Mouse (Mus musculus) forebrain, postnatal 0 days (tissue): ENCODE results near the gene Gm40460. TPM values are rescaled to one million over a fixed set of nuclear protein-coding genes. Genes with fewer than 3 reads are reported as not detected.
"Not testable (repeated sequence)": the region's sequence is repeated elsewhere in the genome, so short reads cannot be mapped to it uniquely, and the experiment has no call there.

ENCODE experiments used
- ATAC-seq: fragments of 200-750 bp; cut with Nextera tagmentation; 2 replicates; pipeline ENCODE4 v1.8.0; 2017; ENCODE audit warnings: mild to moderate bottlenecking, moderate library complexity
- DNase-seq: peaks from one replicate; pipeline ENCODE4 v3.0.0-alpha.2; 2015
- H3K27ac ChIP-seq: fragments of 300-500 bp; sonication (generic); 2 replicates; pipeline ENCODE4 v1.5.1; 2014; ENCODE audit warnings: low read depth, mild to moderate bottlenecking, antibody characterized with exemption, low read length, moderate library complexity, mixed read lengths
- H3K27me3 ChIP-seq: fragments of 300-500 bp; sonication (generic); 2 replicates; pipeline ENCODE4 v1.6.1; 2014; ENCODE audit warnings: mild to moderate bottlenecking, low read length, mixed read lengths; ENCODE audit not compliant: insufficient read depth
- H3K36me3 ChIP-seq: fragments of 300-500 bp; sonication (generic); 2 replicates; pipeline ENCODE4 v1.6.1; 2014; ENCODE audit warnings: mild to moderate bottlenecking, moderate library complexity; ENCODE audit not compliant: insufficient read depth
- H3K4me1 ChIP-seq: fragments of 300-500 bp; sonication (generic); 2 replicates; pipeline ENCODE4 v1.6.1; 2014; ENCODE audit warnings: antibody characterized with exemption; ENCODE audit not compliant: insufficient read depth
- H3K4me2 ChIP-seq: fragments of 300-500 bp; sonication (generic); 2 replicates; pipeline ENCODE4 v1.6.1; 2014; ENCODE audit warnings: low read depth, mild to moderate bottlenecking, moderate library complexity
- H3K4me3 ChIP-seq: fragments of 300-500 bp; sonication (generic); 2 replicates; pipeline ENCODE4 v1.5.1; 2014; ENCODE audit warnings: low read depth, low read length, mixed read lengths
- H3K9ac ChIP-seq: fragments of 300-500 bp; sonication (generic); 2 replicates; pipeline ENCODE4 v1.6.1; 2014; ENCODE audit warnings: mild to moderate bottlenecking
- H3K9me3 ChIP-seq: fragments of 300-500 bp; sonication (generic); 2 replicates; pipeline ENCODE4 v1.6.1; 2016; ENCODE audit warnings: low read length
- CTCF ChIP-seq: sonication (generic); IDR thresholded peaks from 2 replicates; pipeline ENCODE4 v1.5.1; 2016; ENCODE audit warnings: antibody characterized with exemption, control low read depth, low read depth
- WGBS: fragments of 180-500 bp; shearing (Covaris S2); extraction: QIAGEN DNeasy Blood & Tissue Kit; methylation state at CpG from one replicate; pipeline ENCODE4 v1.1.7; 2014; 5-methylcytosine and 5-hydroxymethylcytosine counted together
- polyA plus RNA-seq: library from polyadenylated mRNA; unstranded; fragments of >200 nt; fragmentation: Nextera tagmentation; extraction: Ambion mirVana; gene quantifications from 2 replicates; pipeline ENCODE4 v1.2.1, GENCODE M21; 2015
- total RNA-seq: library from RNA; depleted of rRNA; stranded (reverse); fragments of >200 nt; gene quantifications from 2 replicates; pipeline ENCODE4 v1.2.3, GENCODE M21; 2014

The Gm40460 gene
- total and polyA plus RNA-seq, 2 experiments from 2014 or later = not detected

DNA sequence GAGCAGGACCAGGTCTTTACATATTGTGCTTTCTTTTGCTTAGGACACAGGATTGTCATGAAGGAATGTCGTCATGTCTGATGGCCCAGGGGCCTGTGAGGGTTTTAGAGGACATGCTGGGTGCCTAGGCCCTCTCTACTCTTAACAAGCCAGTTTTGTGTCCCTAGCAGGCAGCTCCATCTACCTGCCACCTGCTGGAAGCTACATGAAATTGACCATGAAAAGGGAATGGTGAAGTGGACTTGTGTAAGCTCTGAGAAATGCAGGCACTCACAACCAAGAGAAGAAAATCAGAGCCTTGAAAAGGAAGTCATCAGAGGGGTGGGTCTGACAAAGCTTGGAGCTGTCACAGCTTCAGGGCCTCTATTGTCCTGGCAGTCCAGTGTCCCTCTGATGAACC lies 38.4 kb upstream of the Gm40460 start:
- H3K27ac ChIP-seq, H3K9me3 ChIP-seq, H3K36me3 ChIP-seq, DNase-seq, H3K27me3 ChIP-seq, H3K4me3 ChIP-seq, H3K9ac ChIP-seq, H3K4me1 ChIP-seq, H3K4me2 ChIP-seq, ATAC-seq: not testable (repeated sequence)
- TF ChIP-seq CTCF = 0 out of 2 replicates have a peak, but pooled peaks have one; percentile 24
- WGBS = 71% methylated on average over 1 of the region's 1 CpGs

DNA sequence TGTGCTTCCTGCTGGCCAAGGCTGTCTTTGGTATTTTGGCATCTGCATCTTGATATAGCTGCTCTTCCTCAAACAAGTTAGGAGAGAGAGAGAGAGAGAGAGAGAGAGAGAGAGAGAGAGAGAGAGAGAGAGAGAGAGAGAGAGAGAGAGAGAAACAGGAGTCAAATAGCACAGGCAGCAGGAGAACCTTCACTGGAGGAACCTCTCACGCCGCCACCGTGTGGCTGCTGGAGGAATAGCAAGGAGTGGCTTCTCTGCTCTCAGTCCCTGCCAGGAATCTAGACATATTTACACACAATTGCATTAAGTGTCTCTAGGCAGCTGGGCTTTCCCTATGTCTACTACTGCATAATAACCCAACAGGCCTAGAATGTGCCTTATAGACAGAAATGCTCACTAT lies 37.3 kb upstream of the Gm40460 start:
- not testable (repeated sequence) for H3K36me3 ChIP-seq, H3K9ac ChIP-seq, H3K27ac ChIP-seq, H3K9me3 ChIP-seq, H3K4me1 ChIP-seq, H3K4me2 ChIP-seq, H3K27me3 ChIP-seq, H3K4me3 ChIP-seq
- ATAC-seq (peak; percentile 67), DNase-seq (peak; percentile 74)
- TF ChIP-seq CTCF = peak; percentile 74
- WGBS = 1% methylated on average over 3 of the region's 3 CpGs

GRCm38 (mm10) chr7:142274263-142274662 lies 33.4 kb upstream of the Gm40460 start, which contains the start of gene Gm4559:
TSS of gene Gm4559 (minus strand) at chr7:142274363.
- not testable (repeated sequence) for H3K4me2 ChIP-seq, H3K9me3 ChIP-seq, H3K36me3 ChIP-seq, H3K9ac ChIP-seq, ATAC-seq, H3K27ac ChIP-seq, DNase-seq, H3K4me3 ChIP-seq, H3K4me1 ChIP-seq, H3K27me3 ChIP-seq

DNA sequence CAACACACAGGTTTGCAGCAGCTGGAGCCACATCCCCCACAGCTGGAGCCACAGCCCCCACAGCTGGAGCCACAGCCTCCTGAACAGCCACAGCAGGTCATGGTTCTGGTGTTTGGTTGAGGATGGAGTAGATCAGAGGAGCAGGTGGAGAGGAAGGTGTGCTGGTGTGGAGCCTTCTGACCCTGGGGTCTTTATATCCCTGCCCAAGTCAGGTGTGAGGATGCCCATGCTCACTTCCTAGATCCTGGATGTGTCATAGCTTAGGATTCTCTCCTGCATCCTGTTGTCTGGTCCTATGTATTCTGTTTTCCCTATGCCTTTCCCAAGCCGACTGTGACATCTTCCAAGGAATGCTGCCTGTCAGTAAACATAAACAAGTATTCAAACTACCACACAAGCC lies 17.4 kb upstream of the Gm40460 start, which contains the start of gene Gm2431:
Gene Gm2431 (minus strand): TSS at position 101 of the 400 bp plus-strand sequence.
- WGBS = 60% methylated on average over 1 of the region's 1 CpGs
- H3K36me3 ChIP-seq, H3K4me2 ChIP-seq, H3K4me1 ChIP-seq, DNase-seq, ATAC-seq, H3K4me3 ChIP-seq, H3K27ac ChIP-seq, H3K9ac ChIP-seq, H3K27me3 ChIP-seq, H3K9me3 ChIP-seq: not testable (repeated sequence)

DNA sequence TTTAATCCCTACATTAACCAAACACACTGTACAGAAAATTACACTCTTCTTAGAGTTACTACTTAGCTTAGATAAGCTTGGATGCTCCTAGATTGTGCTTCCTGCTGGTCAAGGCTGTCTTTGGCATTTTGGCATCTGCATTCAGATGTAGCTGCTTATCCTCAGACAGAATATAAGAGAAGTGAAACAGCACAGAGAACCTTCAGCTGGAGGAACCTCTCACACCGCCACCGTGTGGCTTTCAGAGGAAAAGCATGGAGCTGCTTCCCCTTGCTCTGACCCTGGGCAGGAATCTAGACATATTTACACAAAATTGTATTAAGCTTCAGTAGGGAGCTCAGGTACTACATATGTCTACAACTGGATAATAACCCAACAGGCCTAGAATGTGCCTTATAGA lies 14.6 kb upstream of the Gm40460 start:
- TF ChIP-seq CTCF = peak; percentile 78
- peak; percentile 69 for ATAC-seq
- no peaks in the 10 kb centered on the region for H3K36me3 ChIP-seq

DNA sequence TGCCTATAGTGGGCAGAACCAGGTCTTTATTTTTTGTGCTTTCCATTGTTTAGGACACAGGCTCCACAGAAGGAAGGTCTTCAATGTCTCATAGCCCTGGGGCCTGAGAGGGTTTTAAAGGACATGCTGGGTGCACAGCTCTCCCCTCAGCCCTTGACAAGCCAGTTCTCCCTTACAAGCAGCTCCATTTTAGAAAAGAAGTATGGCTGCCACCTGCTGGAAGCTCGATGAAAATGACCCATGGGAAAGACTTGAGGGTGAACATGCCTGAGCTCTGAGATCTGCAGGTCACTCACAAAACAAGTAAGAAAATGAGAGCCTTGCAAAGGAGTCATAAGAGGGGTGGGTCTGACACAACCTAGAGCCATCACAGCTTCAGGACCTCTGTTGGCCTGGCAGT lies 8.9 kb upstream of the Gm40460 start:
- ATAC-seq (no peak), DNase-seq (peak; percentile 50)
- no peaks in the 10 kb centered on the region for H3K36me3 ChIP-seq
- H3K4me1 ChIP-seq = no peaks in the 10 kb centered on the region
- 0% methylated on average over 1 of the region's 1 CpGs for WGBS
- no peak overlapping the region for H3K4me2 ChIP-seq
- no peak overlapping the region for H3K4me3 ChIP-seq
- H3K27me3 ChIP-seq = no peaks in the 10 kb centered on the region
- no peak overlapping the region for H3K9ac ChIP-seq
- H3K27ac ChIP-seq = no peak overlapping the region
- H3K9me3 ChIP-seq = no peaks in the 10 kb centered on the region
- TF ChIP-seq CTCF = peak; percentile 71

More for the DNA sequence above, 14.6 kb upstream of the Gm40460 start:
- Histone ChIP-seq H3K27ac (no peak overlapping the region), H3K4me2 (no peak overlapping the region), H3K4me1 (no peaks in the 10 kb centered on the region), H3K9ac (no peak overlapping the region), H3K27me3 (no peaks in the 10 kb centered on the region), H3K9me3 (no peaks in the 10 kb centered on the region), H3K4me3 (no peak overlapping the region)
- WGBS = 0% methylated on average over 2 of the region's 2 CpGs
- peak; percentile 48 for DNase-seq

GRCm38 (mm10) chr7:142231540-142231939 lies 9.3 kb downstream of the Gm40460 start:
- ATAC-seq (no peak), DNase-seq (no peak)
- Histone ChIP-seq H3K27ac (no peak overlapping the region), H3K4me1 (no peaks in the 10 kb centered on the region), H3K36me3 (no peaks in the 10 kb centered on the region), H3K4me3 (no peak overlapping the region), H3K9ac (no peak overlapping the region), H3K4me2 (no peak overlapping the region), H3K27me3 (no peaks in the 10 kb centered on the region), H3K9me3 (no peaks in the 10 kb centered on the region)
- TF ChIP-seq CTCF = no peak
- WGBS = 25% methylated on average over 1 of the region's 1 CpGs

GRCm38 (mm10) chr7:142229871-142230270 lies 11.0 kb downstream of the Gm40460 start, which contains the start of gene Krtap5-5:
TSS of gene Krtap5-5 (minus strand) at chr7:142229971.
- not testable (repeated sequence) for DNase-seq, H3K27me3 ChIP-seq, H3K4me1 ChIP-seq, ATAC-seq, H3K9me3 ChIP-seq, H3K9ac ChIP-seq, H3K4me3 ChIP-seq, H3K27ac ChIP-seq, H3K36me3 ChIP-seq, H3K4me2 ChIP-seq
- WGBS = 43% methylated on average over 3 of the region's 3 CpGs
